Mouse (Mus musculus) lung, postnatal 0 days (tissue): Measurements from ENCODE around the gene Glis1.

Experiments used
- CTCF ChIP-seq: IDR thresholded peaks from 2 replicates; pipeline ENCODE4 v1.5.1; 2016; ENCODE audit warnings: antibody characterized with exemption, mild to moderate bottlenecking
- EP300 ChIP-seq: IDR thresholded peaks from 2 replicates; pipeline ENCODE4 v1.6.1; 2016; ENCODE audit warnings: antibody characterized with exemption, mild to moderate bottlenecking, control low read depth

DNA sequence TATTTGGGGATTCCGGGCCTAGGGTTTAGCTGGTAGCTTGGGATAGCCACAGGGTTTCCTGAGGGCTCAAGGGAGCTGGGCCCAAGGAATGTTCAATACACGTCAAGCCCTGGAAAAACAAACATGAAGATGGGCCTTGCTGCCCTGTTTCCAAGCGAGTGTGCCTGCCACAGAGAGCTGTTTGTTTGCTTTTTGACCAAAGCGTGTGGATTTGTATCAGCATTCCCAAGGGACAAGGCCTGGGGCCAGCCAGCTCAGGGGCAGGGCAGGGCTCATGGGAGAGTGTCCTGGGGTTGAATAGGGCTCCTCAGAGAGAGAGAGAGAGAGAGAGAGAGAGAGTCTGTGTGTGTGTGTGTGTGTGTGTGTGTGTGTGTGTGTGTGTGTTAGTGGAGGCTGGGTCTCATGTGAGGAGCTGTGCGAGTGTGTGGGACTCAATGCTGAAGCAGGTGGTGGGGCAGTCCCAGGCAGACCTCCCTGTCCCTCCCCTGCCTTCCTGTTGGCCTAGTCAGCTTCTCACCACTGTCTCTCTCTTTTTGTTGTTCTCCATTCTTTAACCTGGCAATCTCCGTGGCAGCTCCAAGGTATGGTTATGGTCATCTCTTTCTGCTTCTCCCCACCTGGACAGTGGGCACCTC, 183.3 kb downstream of the Glis1 start:
- TF ChIP-seq CTCF (no peak), EP300 (no peak)
